Mouse (Mus musculus) gastrocnemius, adult 8-10 months (tissue): ENCODE results near the gene Mis18a. TPM values are rescaled to one million over a fixed set of nuclear protein-coding genes. Genes with fewer than 3 reads are reported as not detected.

Experiments used
- total RNA-seq, 4 experiments: library from RNA; stranded (reverse); gene quantifications; 2 replicates each; pipeline ENCODE4 v1.2.4; 2022

Mis18a gene
- total RNA-seq, 4 experiments from 2014 or later = 0.59 to 1.2 (median 0.74) TPM

Other genes starting within 250 kb of the Mis18a start
- gene Mrap, start 10.8 kb upstream of the Mis18a start, total RNA-seq = 1 to 10 TPM in 2 of 4 experiments, under 1 TPM in 1, not detected in 1; 0.31 to 3.3 (median 1.2) TPM
- gene Urb1, start 83.0 kb upstream of the Mis18a start, total RNA-seq = 1 to 10 TPM; 4.2 to 4.7 (median 4.3) TPM
- gene Eva1c, start 99.3 kb upstream of the Mis18a start, total RNA-seq = under 1 TPM in 3 of 4 experiments, not detected in 1; 0.34 to 0.56 (median 0.38) TPM
- 10 to 100 TPM; 33.2 to 40.7 (median 36.2) TPM for gene Cfap298, start 207.7 kb upstream of the Mis18a start, total RNA-seq